Mouse (Mus musculus): ENCODE measurements around the gene Atp6v1d.

Atp6v1d gene

GRCm38 (mm10) chr12:78794236-78794635 lies 67.2 kb downstream of the Atp6v1d start:
- DNase-seq (ENCODE audit: low spot score): no peak

DNA sequence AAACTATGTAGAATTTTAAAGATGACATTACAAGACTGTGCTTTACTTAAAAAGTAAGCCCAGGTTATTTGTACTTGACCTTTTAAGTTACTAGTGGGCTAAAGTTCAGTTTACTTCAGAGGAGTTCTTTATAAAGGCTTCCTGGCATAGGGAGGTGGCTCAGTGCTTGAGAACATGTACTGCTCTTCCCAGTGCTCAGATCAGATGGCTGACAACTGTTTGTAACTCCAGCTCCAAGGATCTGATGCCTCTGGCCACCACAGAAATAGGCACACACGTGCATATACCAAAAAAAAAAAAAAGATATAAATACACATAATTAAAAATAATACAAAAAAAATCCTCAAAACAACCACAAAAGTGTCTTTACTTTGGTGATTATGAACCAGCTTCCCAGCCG lies 70.6 kb downstream of the Atp6v1d start:
- no peak for DNase-seq (ENCODE audit: low spot score)
